Mouse (Mus musculus) embryo, embryonic 11.5 days (tissue): ENCODE data around the gene Igf2bp3.

Source experiments
- DNase-seq: peaks from one replicate; pipeline ENCODE4 v3.0.0-alpha.2; 2012; ENCODE audit warnings: low read depth, low spot score

Igf2bp3 gene

GRCm38 (mm10) chr6:49219001-49219560 lies 4.3 kb upstream of the Igf2bp3 start:
- no peak for DNase-seq

GRCm38 (mm10) chr6:49218275-49218802 lies 3.6 kb upstream of the Igf2bp3 start:
- no peak for DNase-seq

DNA sequence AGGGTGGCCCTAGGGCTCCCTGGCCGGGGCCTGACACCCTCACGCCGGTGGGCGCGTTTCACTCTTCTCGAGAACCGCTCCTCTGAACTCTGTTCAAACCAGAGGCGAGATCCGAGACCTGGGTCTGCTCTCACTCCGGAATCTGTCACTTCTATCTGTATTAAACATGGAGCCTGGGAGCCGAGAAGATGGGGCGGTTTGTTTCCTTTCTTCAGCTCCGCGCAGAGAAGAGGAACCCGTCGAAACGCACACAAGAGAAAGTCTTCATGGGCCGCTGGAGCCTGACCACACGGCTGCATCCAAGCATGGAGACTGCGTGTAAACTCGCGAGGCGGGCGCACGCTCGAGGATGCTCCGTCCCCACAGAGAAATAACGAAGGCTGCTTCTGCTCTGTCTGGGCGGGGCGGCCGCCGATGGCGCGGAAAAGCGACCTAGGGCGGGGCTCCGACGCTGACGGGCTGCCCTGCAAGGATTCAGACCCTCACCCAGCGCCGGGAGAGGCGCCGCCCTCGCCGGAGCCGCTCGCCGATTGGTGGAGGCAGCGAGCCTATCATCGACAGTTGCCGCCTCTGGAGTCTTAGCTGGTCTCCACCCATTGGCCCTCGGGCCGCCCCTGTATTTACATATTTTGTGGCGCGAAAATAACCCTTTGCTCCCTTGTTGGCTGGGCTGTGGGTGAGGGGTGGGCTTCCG lies 3.0 kb upstream of the Igf2bp3 start:
- peak; percentile 96 for DNase-seq

- DNase-seq: no peak
These were observed 2.2 kb upstream of the Igf2bp3 start for GRCm38 (mm10) chr6:49216811-49217542.

DNA sequence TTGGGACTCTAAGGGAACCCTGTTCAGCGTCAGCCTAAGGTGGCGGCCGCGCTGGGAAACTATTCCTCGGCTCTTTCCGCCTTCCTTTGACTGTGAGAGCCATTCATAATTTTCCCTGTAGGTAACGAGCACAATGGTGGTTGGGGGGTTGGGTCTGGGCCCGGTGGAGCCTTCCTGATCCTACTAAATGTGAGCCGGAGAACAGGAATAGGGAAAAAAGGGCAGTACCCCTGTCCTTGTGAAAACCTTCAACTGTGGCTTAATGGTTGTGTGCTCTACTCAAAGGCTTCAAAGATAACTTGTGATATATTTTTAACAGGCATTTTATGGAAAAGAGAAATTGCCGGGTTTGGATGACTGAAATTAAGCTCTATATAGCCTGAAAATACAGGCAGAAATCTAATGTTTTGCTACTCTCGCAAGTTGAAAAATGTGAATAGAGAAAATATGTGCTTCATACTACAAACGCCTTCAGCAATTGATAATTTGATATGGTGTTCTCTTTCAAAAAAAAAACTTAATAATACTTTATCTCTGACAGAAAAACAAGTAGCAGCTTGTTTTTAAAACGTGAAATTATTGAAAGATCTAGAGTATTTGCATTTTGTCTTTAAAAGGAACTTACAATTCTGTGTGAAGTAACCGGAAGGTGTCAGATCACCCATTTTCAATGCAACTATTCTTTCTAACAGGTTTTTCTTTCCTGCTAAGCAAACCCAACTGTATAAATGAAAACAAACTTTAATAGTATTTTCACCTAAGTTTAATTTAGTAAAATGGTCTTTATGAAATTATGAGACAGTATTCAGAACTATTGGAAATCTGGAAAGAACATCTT lies 1.2 kb upstream of the Igf2bp3 start:
- no peak for DNase-seq

GRCm38 (mm10) chr6:49214086-49214927 lies 450 bp downstream of the Igf2bp3 start:
- DNase-seq: peak; percentile 84

DNA sequence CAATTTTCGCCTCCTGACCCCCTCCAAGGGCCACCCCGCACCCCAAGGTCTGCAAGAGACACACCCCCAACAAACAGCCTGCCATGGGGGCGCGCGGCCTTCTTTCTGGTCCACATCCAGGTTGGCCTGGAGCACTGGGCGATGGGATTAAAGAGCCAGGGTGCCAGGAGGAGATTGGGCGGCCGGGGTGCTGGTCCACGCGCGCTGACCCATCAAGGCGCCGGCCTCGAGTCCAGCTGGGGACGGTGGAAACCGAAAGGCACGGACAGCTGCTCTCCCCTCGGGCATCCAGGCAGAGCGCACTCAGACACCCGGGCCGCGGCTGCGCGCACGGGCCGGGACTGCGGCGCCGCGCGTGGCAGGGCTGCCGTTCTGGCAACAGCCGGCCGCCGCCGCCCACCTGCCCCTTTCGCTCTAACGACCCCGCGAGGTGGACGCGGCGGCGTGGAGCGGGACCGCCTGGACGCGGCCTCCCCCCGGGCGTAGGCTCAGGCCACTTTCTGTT lies 1.1 kb downstream of the Igf2bp3 start:
- DNase-seq: no peak

DNA sequence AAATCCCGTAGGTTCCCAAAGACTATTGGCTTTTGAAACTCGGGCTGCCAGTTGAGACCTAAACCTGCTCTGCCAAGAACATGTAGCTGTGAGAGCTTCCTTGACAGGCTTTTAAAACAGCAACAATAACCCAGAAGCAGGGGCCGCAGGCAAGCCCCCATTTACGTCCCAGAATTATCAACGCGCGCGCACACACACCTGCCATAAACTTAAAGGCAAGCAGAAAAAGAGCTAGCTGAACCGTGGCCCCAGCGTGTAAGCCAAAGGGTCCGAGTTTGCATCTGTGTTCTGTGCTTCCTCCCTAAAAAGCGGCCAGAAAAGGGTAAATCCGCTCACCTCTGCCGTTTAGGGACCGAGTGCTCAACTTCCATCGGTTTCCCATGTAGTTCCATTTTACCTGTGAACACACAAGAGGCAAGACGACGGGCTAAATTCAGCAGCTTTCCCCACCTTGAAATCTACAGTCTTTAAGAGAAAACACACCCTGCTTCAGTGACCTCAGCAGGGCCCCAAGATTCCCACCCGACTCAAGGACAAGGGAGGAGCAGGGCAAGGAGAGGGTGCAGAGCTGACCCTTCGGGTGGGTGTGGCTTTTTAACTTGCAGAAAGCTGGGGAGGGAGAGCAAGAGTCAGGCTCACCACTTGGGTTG lies 1.7 kb downstream of the Igf2bp3 start:
- no peak for DNase-seq

DNA sequence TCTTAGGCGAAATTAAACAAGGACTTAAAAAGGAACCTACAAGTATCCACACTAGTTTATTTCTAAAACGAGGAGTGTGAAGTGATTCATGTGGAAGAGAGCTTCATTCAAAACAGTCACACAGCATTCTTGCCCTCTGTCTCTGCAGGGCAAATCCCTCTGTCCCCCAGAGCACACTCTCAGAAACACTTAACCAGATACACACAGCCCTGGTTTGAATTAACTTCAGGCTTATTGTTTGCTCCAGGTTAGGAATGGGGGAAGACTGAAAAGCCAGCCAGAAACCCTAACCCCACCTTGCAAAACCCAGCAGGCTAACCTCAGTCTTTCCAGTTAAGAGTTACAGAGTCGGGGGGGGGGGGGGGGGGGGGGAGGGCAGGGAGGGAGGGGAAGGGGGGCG lies 2.6 kb downstream of the Igf2bp3 start:
- no peak for DNase-seq

- DNase-seq: no peak
These were observed 3.2 kb downstream of the Igf2bp3 start for GRCm38 (mm10) chr6:49211596-49211995.

- no peak for DNase-seq
These were observed 4.6 kb downstream of the Igf2bp3 start for GRCm38 (mm10) chr6:49209881-49210854.

DNA sequence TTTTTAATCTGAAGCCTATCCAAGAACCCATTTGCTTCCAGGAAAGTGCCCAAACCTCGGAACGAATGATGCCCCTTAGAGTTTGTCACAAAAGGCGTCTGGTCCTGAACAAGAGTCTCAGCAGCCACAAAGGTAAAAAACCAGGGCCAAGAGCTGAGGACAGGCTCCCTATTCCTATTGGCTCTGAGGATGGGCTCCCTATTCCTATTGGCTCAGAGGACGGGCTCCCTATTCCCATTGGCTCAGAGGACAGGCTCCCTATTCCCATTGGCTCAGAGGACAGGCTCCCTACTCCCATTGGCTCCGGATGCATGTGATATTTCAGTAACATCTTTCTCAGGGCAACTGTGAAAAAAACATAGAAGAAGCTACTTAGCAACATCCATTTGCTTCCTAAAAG lies 5.8 kb downstream of the Igf2bp3 start:
- no peak for DNase-seq

- no peak for DNase-seq
These were observed 6.3 kb downstream of the Igf2bp3 start for GRCm38 (mm10) chr6:49208297-49208930.

DNA sequence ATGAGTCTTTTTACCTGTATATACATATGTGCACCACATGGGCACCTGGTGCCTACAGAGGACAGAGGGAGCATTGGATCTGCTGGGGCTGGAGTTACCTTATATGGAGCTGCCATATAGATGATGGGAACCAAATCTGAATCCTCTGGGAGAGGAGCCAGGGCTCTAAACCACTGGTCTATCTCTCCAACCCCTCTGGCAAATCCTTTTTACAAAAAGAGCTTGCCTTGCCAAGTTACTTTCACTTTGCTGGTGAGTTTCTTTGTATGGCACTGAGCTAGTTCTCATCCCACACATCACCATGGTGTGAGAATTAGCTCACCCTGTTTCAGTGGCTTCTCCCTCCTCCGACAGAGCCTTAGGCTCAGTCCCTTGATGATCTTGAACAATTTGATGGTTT lies 8.3 kb downstream of the Igf2bp3 start:
- DNase-seq: no peak

- DNase-seq: no peak
These were observed 19.6 kb downstream of the Igf2bp3 start for GRCm38 (mm10) chr6:49195188-49195587.

DNA sequence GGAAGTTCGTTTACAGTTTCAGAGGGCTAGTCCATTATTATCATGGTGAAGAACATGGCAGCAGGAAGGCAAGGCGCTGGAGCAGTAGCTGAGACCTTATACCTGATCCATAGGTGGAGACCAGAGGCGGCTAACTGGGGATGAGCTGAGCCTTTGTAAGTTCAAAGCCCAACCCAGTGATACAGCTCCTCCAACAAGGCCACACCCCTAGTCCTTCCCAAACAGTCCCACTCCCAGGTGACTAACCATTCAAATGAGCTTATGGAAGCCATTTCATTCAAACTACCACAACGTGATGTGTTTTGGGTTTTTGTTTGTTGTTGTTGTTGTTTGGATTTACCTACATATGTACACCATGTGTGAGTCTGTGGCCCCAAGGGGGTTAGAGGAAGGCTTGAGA lies 20.2 kb downstream of the Igf2bp3 start:
- DNase-seq: no peak

DNA sequence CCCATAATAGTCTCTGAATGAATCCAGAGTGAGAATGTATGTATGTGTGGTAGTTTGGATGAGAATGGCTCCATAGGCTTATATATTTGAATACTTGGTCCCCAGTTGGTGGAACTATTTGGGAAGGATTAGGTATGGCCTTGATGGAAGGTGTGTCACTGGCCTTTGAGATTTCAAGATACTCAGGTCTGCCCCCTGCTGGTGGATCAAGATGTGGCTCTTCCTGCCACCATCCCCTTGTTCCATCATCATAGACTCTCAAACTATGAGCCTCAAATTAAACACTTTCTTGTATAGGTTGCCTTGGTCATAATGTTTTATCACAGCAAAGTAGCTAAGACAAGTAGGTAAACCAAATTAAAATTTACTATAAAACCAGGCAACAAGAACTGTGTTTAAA lies 25.4 kb downstream of the Igf2bp3 start:
- DNase-seq: no peak

DNA sequence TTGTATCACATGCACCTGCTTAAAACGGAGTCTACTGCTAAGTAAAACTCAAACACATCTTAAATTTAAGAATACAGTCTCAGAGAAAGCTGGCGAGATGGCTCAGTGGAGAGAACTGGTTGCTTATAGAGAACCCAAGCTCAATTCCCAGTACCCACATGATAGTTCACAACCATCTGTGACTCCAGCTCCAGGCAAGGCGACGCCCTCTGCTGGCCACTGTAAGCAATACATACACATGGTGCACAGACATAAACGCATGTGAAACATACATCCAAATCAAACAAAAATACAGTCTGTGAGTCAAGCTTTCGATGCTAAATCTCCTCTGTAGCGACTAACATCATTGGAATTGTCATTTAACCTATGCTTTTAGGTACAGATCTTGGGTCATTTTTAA lies 27.5 kb downstream of the Igf2bp3 start:
- DNase-seq: no peak

GRCm38 (mm10) chr6:49176018-49176417 lies 38.7 kb downstream of the Igf2bp3 start:
- DNase-seq: no peak
